Mouse (Mus musculus): ENCODE measurements at regions not wholly inside any gene's neighbourhood (a gene's known extent, or its start where the extent isn't known, plus 50 kb on each side); places are given as distances from the start of the nearest gene placed in this dataset.

GRCm38 (mm10) chr13:46116576-46116975, 151.8 kb upstream of the Atxn1 start:
- no peak for DNase-seq (ENCODE audit: low spot score)

- DNase-seq (ENCODE audit: low spot score): no peak
Observed at GRCm38 (mm10) chr13:46104971-46105370, 140.2 kb upstream of the Atxn1 start.

GRCm38 (mm10) chr13:46098621-46099020, 133.8 kb upstream of the Atxn1 start:
- no peak for DNase-seq (ENCODE audit: low spot score)

- no peak for DNase-seq (ENCODE audit: low spot score)
Observed at GRCm38 (mm10) chr13:46098131-46098530, 133.3 kb upstream of the Atxn1 start.

- DNase-seq (ENCODE audit: low spot score): no peak
Observed at GRCm38 (mm10) chr13:46096968-46097367, 132.2 kb upstream of the Atxn1 start.

- no peak for DNase-seq (ENCODE audit: low spot score)
Observed at GRCm38 (mm10) chr13:46096416-46096815, 131.6 kb upstream of the Atxn1 start.

GRCm38 (mm10) chr13:46092787-46093186, 128.0 kb upstream of the Atxn1 start:
- no peak for DNase-seq (ENCODE audit: low spot score)

GRCm38 (mm10) chr13:46091109-46091508, 126.3 kb upstream of the Atxn1 start:
- DNase-seq (ENCODE audit: low spot score): peak; percentile 1

- no peak for DNase-seq (ENCODE audit: low spot score)
Observed at GRCm38 (mm10) chr13:46088237-46088636, 123.4 kb upstream of the Atxn1 start.

GRCm38 (mm10) chr13:46087663-46088062, 122.9 kb upstream of the Atxn1 start:
- no peak for DNase-seq (ENCODE audit: low spot score)

- no peak for DNase-seq (ENCODE audit: low spot score)
Observed at GRCm38 (mm10) chr13:46076879-46077278, 112.1 kb upstream of the Atxn1 start.

- DNase-seq (ENCODE audit: low spot score): no peak
Observed at GRCm38 (mm10) chr13:46071670-46072069, 106.9 kb upstream of the Atxn1 start.

GRCm38 (mm10) chr13:46069571-46069970, 104.8 kb upstream of the Atxn1 start:
- no peak for DNase-seq (ENCODE audit: low spot score)

- DNase-seq (ENCODE audit: low spot score): no peak
Observed at GRCm38 (mm10) chr13:46062758-46063157, 98.0 kb upstream of the Atxn1 start.

- no peak for DNase-seq (ENCODE audit: low spot score)
Observed at GRCm38 (mm10) chr13:46059870-46060269, 95.1 kb upstream of the Atxn1 start.

GRCm38 (mm10) chr13:46058862-46059261, 94.1 kb upstream of the Atxn1 start:
- no peak for DNase-seq (ENCODE audit: low spot score)

- no peak for DNase-seq (ENCODE audit: low spot score)
Observed at GRCm38 (mm10) chr13:46058341-46058740, 93.5 kb upstream of the Atxn1 start.

GRCm38 (mm10) chr13:46055410-46055809, 90.6 kb upstream of the Atxn1 start:
- no peak for DNase-seq (ENCODE audit: low spot score)

- DNase-seq (ENCODE audit: low spot score): no peak
Observed at GRCm38 (mm10) chr13:46043568-46043967, 78.8 kb upstream of the Atxn1 start.

GRCm38 (mm10) chr13:46043016-46043415, 78.2 kb upstream of the Atxn1 start:
- peak; percentile 18 for DNase-seq (ENCODE audit: low spot score)

GRCm38 (mm10) chr13:46042224-46042623, 77.4 kb upstream of the Atxn1 start:
- no peak for DNase-seq (ENCODE audit: low spot score)

- no peak for DNase-seq (ENCODE audit: low spot score)
Observed at GRCm38 (mm10) chr13:46041475-46041874, 76.7 kb upstream of the Atxn1 start.

- DNase-seq (ENCODE audit: low spot score): no peak
Observed at GRCm38 (mm10) chr13:46040062-46040461, 75.3 kb upstream of the Atxn1 start.

GRCm38 (mm10) chr13:46038441-46039331, 73.9 kb upstream of the Atxn1 start:
- no peak for DNase-seq (ENCODE audit: low spot score)

Data from T-cell, adult 2 months (primary cell).